Mouse (Mus musculus) heart, embryonic 14.5 days (tissue): ENCODE data around the gene Aqp3. TPM values are rescaled to one million over a fixed set of nuclear protein-coding genes. Genes with fewer than 3 reads are reported as not detected.

ENCODE experiments used
- ATAC-seq: fragments of 200-750 bp; cut with Nextera tagmentation; 2 replicates; pipeline ENCODE4 v1.8.0; 2017; ENCODE audit warnings: low read depth, moderate TSS enrichment; ENCODE audit not compliant: insufficient number of reproducible peaks, insufficient read depth, low FRiP score
- H3K27ac ChIP-seq, 2 experiments: fragments of 200-500 bp in 1 of 2; fragments of 300-500 bp in 1 of 2; sonication (generic) in 1 of 2; replicated peaks in 1 of 2; 2 replicates each; pipeline ENCODE4 v1.5.1; 2012 to 2014; ENCODE audit warnings: low read depth in 2 of 2, low read length in 2 of 2, control low read depth in 1 of 2, mild to moderate bottlenecking in 1 of 2, mixed read lengths in 1 of 2; ENCODE audit not compliant: control insufficient read depth in 1 of 2, insufficient read depth in 1 of 2
- H3K27me3 ChIP-seq: fragments of 300-500 bp; sonication (generic); 2 replicates; pipeline ENCODE4 v1.6.1; 2014; ENCODE audit warnings: mild to moderate bottlenecking, low read length, control low read depth; ENCODE audit not compliant: control insufficient read depth, insufficient read depth
- H3K36me3 ChIP-seq: fragments of 300-500 bp; sonication (generic); 2 replicates; pipeline ENCODE4 v1.6.1; 2014; ENCODE audit warnings: mild to moderate bottlenecking, control low read depth, low read length, mixed read lengths; ENCODE audit not compliant: control insufficient read depth, insufficient read depth
- H3K4me1 ChIP-seq, 2 experiments: fragments of 200-500 bp in 1 of 2; fragments of 300-500 bp in 1 of 2; sonication (generic) in 1 of 2; 2 replicates each; pipeline ENCODE4 v1.6.1; 2012 to 2014; ENCODE audit warnings: low read length in 2 of 2, control low read depth in 1 of 2, mixed read lengths in 1 of 2; ENCODE audit not compliant: control insufficient read depth in 2 of 2, insufficient read depth in 2 of 2
- H3K4me2 ChIP-seq: fragments of 300-500 bp; sonication (generic); 2 replicates; pipeline ENCODE4 v1.6.1; 2014; ENCODE audit warnings: mild to moderate bottlenecking, low read length
- H3K4me3 ChIP-seq, 2 experiments: fragments of 200-500 bp in 1 of 2; fragments of 300-500 bp in 1 of 2; sonication (generic) in 1 of 2; 2 replicates each; pipeline ENCODE4 v1.5.1; 2012 to 2014; ENCODE audit warnings: low read length in 2 of 2, mild to moderate bottlenecking in 2 of 2, control low read depth in 1 of 2, low read depth in 1 of 2, moderate library complexity in 1 of 2; ENCODE audit not compliant: control insufficient read depth in 1 of 2, insufficient read depth in 1 of 2
- H3K9ac ChIP-seq: fragments of 300-500 bp; sonication (generic); 2 replicates; pipeline ENCODE4 v1.6.1; 2014; ENCODE audit warnings: mild to moderate bottlenecking, low read length
- H3K9me3 ChIP-seq: fragments of 300-500 bp; sonication (generic); 2 replicates; pipeline ENCODE4 v1.6.1; 2016; ENCODE audit warnings: low read length, control low read depth; ENCODE audit not compliant: control insufficient read depth
- WGBS: fragments of 180-500 bp; shearing (Covaris S2); extraction: QIAGEN DNeasy Blood & Tissue Kit; methylation state at CpG from one replicate; pipeline ENCODE4 v1.1.7; 2014; 5-methylcytosine and 5-hydroxymethylcytosine counted together
- polyA plus RNA-seq: library from polyadenylated mRNA; unstranded; fragments of >200 nt; fragmentation: Nextera tagmentation; extraction: Ambion mirVana; gene quantifications from 2 replicates; pipeline ENCODE4 v1.2.1, GENCODE M21; 2014

The Aqp3 gene
- polyA plus RNA-seq, 1 experiment from 2014 or later, result 0.55 TPM

DNA sequence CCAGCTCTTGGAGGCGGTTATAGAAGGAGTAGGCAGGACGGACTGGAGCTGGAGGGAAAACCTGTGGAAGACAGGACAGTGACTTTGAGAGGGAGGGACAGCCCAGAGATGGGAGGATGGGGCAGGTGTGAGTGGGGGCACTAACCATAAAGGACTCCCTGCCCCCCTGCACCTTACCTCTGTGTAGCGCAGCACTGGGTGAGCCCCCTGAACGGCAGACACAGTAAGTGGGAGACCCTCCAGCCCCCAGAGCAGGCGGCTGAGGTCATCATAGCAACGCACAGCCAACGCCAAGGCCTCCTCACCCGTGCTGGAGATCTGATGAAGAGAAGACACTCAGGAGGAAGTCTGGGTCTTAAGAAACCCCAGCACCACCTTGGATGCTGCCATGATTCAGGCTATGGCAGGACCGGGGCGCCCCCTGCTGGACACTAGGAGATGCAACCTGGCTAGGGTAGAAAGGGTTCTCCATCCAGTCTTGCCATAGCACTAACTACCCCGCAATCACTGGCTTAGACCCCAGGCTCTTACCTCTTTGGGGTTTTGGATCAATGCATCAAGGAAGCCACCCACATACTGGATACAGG lies 20.8 kb upstream of the Aqp3 start:
- H3K4me1 ChIP-seq, result peaks cover 4 to 9% of the 10 kb centered on the region in 2 experiments; a peak in 3 of 4 replicates
- H3K9ac ChIP-seq, result no peak overlapping the region
- H3K27me3 ChIP-seq, result no peaks in the 10 kb centered on the region
- no peaks in the 10 kb centered on the region for H3K9me3 ChIP-seq
- ATAC-seq, result peak; percentile 18; the same call in 1 of the 2 replicates
- H3K4me2 ChIP-seq, result no peak overlapping the region
- H3K4me3 ChIP-seq, result no peak overlapping the region
- H3K27ac ChIP-seq, result no peak overlapping the region
- 72% methylated on average over 11 of the region's 11 CpGs for WGBS
- H3K36me3 ChIP-seq, result peaks cover 93% of the 10 kb centered on the region

GRCm38 (mm10) chr4:41116817-41117216 lies 18.8 kb upstream of the Aqp3 start:
- H3K27ac ChIP-seq, result no peak overlapping the region
- peaks cover 82% of the 10 kb centered on the region for H3K36me3 ChIP-seq
- WGBS, result 78% methylated on average over 3 of the region's 3 CpGs
- H3K4me2 ChIP-seq, result no peak overlapping the region
- no peaks in the 10 kb centered on the region for H3K9me3 ChIP-seq
- ATAC-seq, result no peak
- H3K27me3 ChIP-seq, result no peaks in the 10 kb centered on the region
- H3K4me3 ChIP-seq, result no peak overlapping the region
- H3K9ac ChIP-seq, result no peak overlapping the region
- no peaks in the 10 kb centered on the region for H3K4me1 ChIP-seq

GRCm38 (mm10) chr4:41115793-41116192 lies 17.8 kb upstream of the Aqp3 start:
- WGBS, result 91% methylated on average over 15 of the region's 15 CpGs

DNA sequence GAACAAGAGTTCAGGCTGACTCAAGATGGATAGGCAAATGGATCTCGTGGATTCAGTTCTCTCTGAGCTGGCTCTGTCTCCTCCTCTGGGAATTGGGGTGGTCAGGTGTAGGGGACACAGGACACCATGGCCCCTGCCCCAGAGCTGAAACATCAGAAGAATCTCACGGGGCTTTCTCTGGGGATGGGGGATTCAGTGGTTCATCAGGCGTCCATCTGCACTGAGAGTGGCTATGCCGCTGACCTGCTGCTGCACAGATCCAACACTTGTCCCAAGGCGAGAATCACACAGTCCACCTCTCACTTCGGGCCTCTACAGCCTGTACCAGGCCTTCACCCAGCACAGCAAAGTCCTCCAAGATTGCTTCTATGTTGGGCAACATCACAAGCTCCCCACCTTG lies 17.1 kb upstream of the Aqp3 start:
- 81% methylated on average over 6 of the region's 6 CpGs for WGBS
- Histone ChIP-seq H3K27me3 (no peaks in the 10 kb centered on the region), H3K27ac (no peak overlapping the region), H3K4me3 (no peak overlapping the region), H3K4me2 (no peak overlapping the region), H3K36me3 (peaks cover 64% of the 10 kb centered on the region), H3K9me3 (no peaks in the 10 kb centered on the region), H3K4me1 (no peaks in the 10 kb centered on the region), H3K9ac (no peak overlapping the region)
- ATAC-seq, result no peak

More at GRCm38 (mm10) chr4:41115793-41116192, 17.8 kb upstream of the Aqp3 start:
- no peaks in the 10 kb centered on the region for H3K4me1 ChIP-seq
- no peak overlapping the region for H3K27ac ChIP-seq
- H3K36me3 ChIP-seq, result peaks cover 72% of the 10 kb centered on the region
- no peak overlapping the region for H3K4me3 ChIP-seq
- H3K9me3 ChIP-seq, result no peaks in the 10 kb centered on the region
- H3K27me3 ChIP-seq, result no peaks in the 10 kb centered on the region
- ATAC-seq, result no peak
- H3K9ac ChIP-seq, result no peak overlapping the region
- no peak overlapping the region for H3K4me2 ChIP-seq

- Histone ChIP-seq H3K27ac (no peak overlapping the region), H3K36me3 (peaks cover 59% of the 10 kb centered on the region)
- no peak for ATAC-seq
Observed at GRCm38 (mm10) chr4:41114358-41115070, 16.5 kb upstream of the Aqp3 start.

DNA sequence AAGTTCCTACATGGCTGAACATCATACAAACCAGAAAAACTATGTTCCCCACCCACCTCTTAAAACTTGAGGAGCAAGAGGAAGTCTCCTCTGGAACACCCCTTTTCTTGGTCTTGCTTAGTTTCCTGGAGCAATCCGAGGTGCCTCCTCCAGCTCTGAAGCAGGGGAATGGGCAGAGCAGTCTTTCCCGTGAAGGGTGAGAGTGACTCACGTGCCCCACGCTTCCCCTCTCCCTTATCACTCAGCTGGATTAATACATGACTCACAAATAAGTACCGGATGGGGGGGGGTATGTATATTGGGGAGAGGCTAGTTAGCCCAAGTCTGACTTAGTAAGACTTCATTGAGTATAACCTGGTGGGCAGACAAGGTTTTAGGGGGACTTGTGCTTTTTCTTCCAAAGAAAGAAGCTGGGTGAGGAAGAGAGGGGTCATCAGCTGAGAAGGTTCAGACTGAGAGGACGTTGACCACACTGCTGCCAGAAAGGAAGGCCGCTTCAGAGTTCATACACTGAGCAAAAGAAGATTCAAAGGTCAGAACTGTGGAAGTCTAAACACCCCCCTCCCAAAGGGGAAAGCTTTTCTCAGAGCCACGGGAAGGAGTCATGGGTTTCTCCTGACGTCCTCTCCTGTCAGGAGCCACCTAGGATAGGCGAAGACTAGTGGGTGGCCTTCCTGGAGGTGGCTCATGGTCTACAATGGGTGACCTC lies 10.9 kb upstream of the Aqp3 start:
- no peaks in the 10 kb centered on the region for H3K9me3 ChIP-seq
- H3K9ac ChIP-seq, result no peak overlapping the region
- H3K36me3 ChIP-seq, result peaks cover 3% of the 10 kb centered on the region; the same call in 1 of the 2 replicates
- 50% methylated on average over 10 of the region's 10 CpGs for whole genome bisulfite sequencing
- no peak overlapping the region for H3K4me3 ChIP-seq
- no peak overlapping the region for H3K27ac ChIP-seq
- no peak overlapping the region for H3K4me2 ChIP-seq
- no peaks in the 10 kb centered on the region for H3K27me3 ChIP-seq
- no peak for ATAC-seq
- H3K4me1 ChIP-seq, result peaks cover 0 to 8% of the 10 kb centered on the region in 2 experiments; a peak in 2 of 4 replicates

More at GRCm38 (mm10) chr4:41114358-41115070, 16.5 kb upstream of the Aqp3 start:
- H3K9ac ChIP-seq, result no peak overlapping the region
- H3K4me1 ChIP-seq, result no peaks in the 10 kb centered on the region
- WGBS, result 77% methylated on average over 9 of the region's 9 CpGs
- no peak overlapping the region for H3K4me3 ChIP-seq
- H3K9me3 ChIP-seq, result no peaks in the 10 kb centered on the region
- no peaks in the 10 kb centered on the region for H3K27me3 ChIP-seq
- no peak overlapping the region for H3K4me2 ChIP-seq

- H3K27ac ChIP-seq, result no peak overlapping the region
- H3K36me3 ChIP-seq, result no peaks in the 10 kb centered on the region
- H3K9me3 ChIP-seq, result no peaks in the 10 kb centered on the region
- peaks cover 0 to 8% of the 10 kb centered on the region in 2 experiments; a peak in 2 of 4 replicates for H3K4me1 ChIP-seq
- WGBS, result 50% methylated on average over 4 of the region's 4 CpGs
- H3K4me3 ChIP-seq, result no peak overlapping the region
- ATAC-seq, result no peak
- H3K4me2 ChIP-seq, result no peak overlapping the region
- H3K27me3 ChIP-seq, result no peaks in the 10 kb centered on the region
- H3K9ac ChIP-seq, result no peak overlapping the region
Observed at GRCm38 (mm10) chr4:41107440-41107839, 9.5 kb upstream of the Aqp3 start.
